Comparison of ENCODE assay signal across 8 mouse cellular contexts in the genomic region with DNA sequence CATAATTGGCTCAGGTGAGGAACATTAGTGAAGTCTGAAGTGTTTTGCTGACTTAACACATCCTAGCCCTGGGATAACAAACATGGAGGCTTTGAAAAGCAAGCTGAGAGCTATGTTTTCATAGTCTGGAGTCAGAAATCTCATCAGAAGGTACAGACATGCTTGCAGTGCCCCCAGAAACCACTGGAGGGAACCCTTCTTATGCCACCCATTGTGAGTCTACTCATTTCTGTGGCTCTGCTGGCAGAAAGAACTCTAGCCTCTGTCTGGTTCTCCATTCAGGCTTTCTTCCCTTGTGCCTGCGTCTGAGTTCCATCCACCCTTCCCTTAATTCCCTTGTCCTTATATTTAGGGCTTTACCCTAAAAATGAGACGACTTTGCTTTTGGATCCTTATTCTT. TPM values are rescaled to one million over a fixed set of nuclear protein-coding genes. Genes with fewer than 3 reads are reported as not detected.
DNase-seq lines count a peak whose midpoint lies in the region; ATAC-seq and TF ChIP-seq lines count a peak whose summit lies in the region.
"Had no signal": no experiment of that assay in that cellular context is flagged by ENCODE, and none has a peak within 500 bp of the region (broad histone marks: within the 10 kb centered on the region; RNA-seq: fewer than 3 reads in every experiment).

No protein-coding gene starts in this region.

- no peak overlapping the region for H3K4me2 ChIP-seq in hindbrain, postnatal 0 days (ENCODE audit: low read depth, low read length)
- H3K4me2 ChIP-seq in midbrain, embryonic 12.5 days (replicated peaks): no peak overlapping the region

- 49% methylated on average over 2 of the region's 2 CpGs for WGBS in hindbrain, postnatal 0 days
- 43% methylated on average over 2 of the region's 2 CpGs for WGBS in midbrain, embryonic 12.5 days

- no peaks in the 10 kb centered on the region for H3K4me1 ChIP-seq in hindbrain, postnatal 0 days (ENCODE audit: insufficient read depth, low read length)
- H3K4me1 ChIP-seq in midbrain, embryonic 12.5 days: no peaks in the 10 kb centered on the region

- no peaks in the 10 kb centered on the region for H3K36me3 ChIP-seq in hindbrain, postnatal 0 days (ENCODE audit: insufficient read depth, low read length)
- H3K36me3 ChIP-seq in midbrain, embryonic 12.5 days: no peaks in the 10 kb centered on the region

- no peak overlapping the region for H3K4me3 ChIP-seq in hindbrain, postnatal 0 days (ENCODE audit: low read length)
- H3K4me3 ChIP-seq in left cerebral cortex, adult 2 months: no peak overlapping the region
- no peak overlapping the region for H3K4me3 ChIP-seq in midbrain, embryonic 12.5 days

- no peaks in the 10 kb centered on the region for H3K9me3 ChIP-seq in hindbrain, postnatal 0 days (ENCODE audit: low read length)
- no peaks in the 10 kb centered on the region for H3K9me3 ChIP-seq in midbrain, embryonic 12.5 days

- H3K27ac ChIP-seq in hindbrain, postnatal 0 days: no peak overlapping the region
- no peak overlapping the region for H3K27ac ChIP-seq in left cerebral cortex, adult 2 months
- H3K27ac ChIP-seq in midbrain, embryonic 12.5 days (replicated peaks): no peak overlapping the region

- no peaks in the 10 kb centered on the region for H3K27me3 ChIP-seq in hindbrain, postnatal 0 days (ENCODE audit: insufficient read depth, low read length)
- no peaks in the 10 kb centered on the region for H3K27me3 ChIP-seq in midbrain, embryonic 12.5 days

- peak; percentile 59 for DNase-seq in NIH3T3 (ENCODE audit: low read depth)
- peak; percentile 84 for DNase-seq in brain, adult 2 months (ENCODE audit: low read depth, low spot score)
- DNase-seq in fibroblast of lung, adult 2 months (ENCODE audit: low read depth): peak; percentile 17
- peak; percentile 80 for DNase-seq in hindbrain, postnatal 0 days (ENCODE audit: low spot score)
- DNase-seq in left cerebral cortex, adult 2 months (ENCODE audit: extremely low spot score in 1 of 2, low spot score in 2 of 2): peak; percentile 70 to 81
- DNase-seq in testis, postnatal 10 days (ENCODE audit: low spot score): peak; percentile 78

- TF ChIP-seq CTCF in hindbrain, postnatal 0 days (IDR thresholded peaks at IDR 0.05; ENCODE audit: low read depth): peak; percentile 79
- peak; percentile 87 for TF ChIP-seq CTCF in left cerebral cortex, adult 2 months (IDR thresholded peaks at IDR 0.05)

- peak; percentile 49; the same call in 1 of the 2 replicates for ATAC-seq in hindbrain, postnatal 0 days
- peak; percentile 85 for ATAC-seq in midbrain, embryonic 12.5 days (ENCODE audit: low FRiP score, low read depth)

- intact Hi-C loops in left cerebral cortex, adult 2 months (cut with DNase I): loop anchor here (2.0 to 5.0 kb wide), 2 partner anchors 137 to 649 kb away; no protein-coding TSS in a partner anchor

- no peak overlapping the region for H3K9ac ChIP-seq in hindbrain, postnatal 0 days (replicated peaks; ENCODE audit: low read length)
- H3K9ac ChIP-seq in midbrain, embryonic 12.5 days (replicated peaks): no peak overlapping the region

RNA-seq across cellular contexts. Expression of a gene that starts 16.2 kb away (rescaled TPM):
- total RNA-seq in hindbrain, postnatal 0 days (2014; rRNA removed): 1.2 and 1.9 TPM in 2 replicates
- 0.24 TPM in 1 of 2 replicates, not detected in the other for polyA plus RNA-seq in hindbrain, postnatal 0 days (2015; fragmentation: Nextera tagmentation; extraction: Ambion mirVana)
- total RNA-seq in left cerebral cortex, adult 2 months (2021): under 1 TPM in 1 of 2 experiments, not detected in 1; 0.56 TPM
- 0.14 TPM in 1 of 2 replicates, not detected in the other for polyA plus RNA-seq in midbrain, embryonic 12.5 days (2016; fragmentation: Nextera tagmentation; extraction: Ambion mirVana)
- polyA plus RNA-seq: gonadal fat pad, adult 2 months had no signal

Comparison
In these comparisons a context has a peak if more than half of its experiments do, and no peak if none do; other contexts are left out.
1. DNase-seq: peak in every context shown above with its lines; median percentile 84 in brain, adult 2 months; 80 in hindbrain, postnatal 0 days; 78 in testis, postnatal 10 days; 76 in left cerebral cortex, adult 2 months; 59 in NIH3T3; 17 in fibroblast of lung, adult 2 months.